Mouse (Mus musculus): ENCODE results near the gene Ttc30a2.
"Not testable (repeated sequence)": the region's sequence is repeated elsewhere in the genome, so short reads cannot be mapped to it uniquely, and the experiment has no call there.

The Ttc30a2 gene

GRCm38 (mm10) chr2:75981440-75982081 lies 3.6 kb upstream of the Ttc30a2 start, which contains the start of gene Ttc30a1:
Gene Ttc30a1 (minus strand): TSS chr2:75981967.
- in situ Hi-C loops (cut with MboI): not testable (repeated sequence)

DNA sequence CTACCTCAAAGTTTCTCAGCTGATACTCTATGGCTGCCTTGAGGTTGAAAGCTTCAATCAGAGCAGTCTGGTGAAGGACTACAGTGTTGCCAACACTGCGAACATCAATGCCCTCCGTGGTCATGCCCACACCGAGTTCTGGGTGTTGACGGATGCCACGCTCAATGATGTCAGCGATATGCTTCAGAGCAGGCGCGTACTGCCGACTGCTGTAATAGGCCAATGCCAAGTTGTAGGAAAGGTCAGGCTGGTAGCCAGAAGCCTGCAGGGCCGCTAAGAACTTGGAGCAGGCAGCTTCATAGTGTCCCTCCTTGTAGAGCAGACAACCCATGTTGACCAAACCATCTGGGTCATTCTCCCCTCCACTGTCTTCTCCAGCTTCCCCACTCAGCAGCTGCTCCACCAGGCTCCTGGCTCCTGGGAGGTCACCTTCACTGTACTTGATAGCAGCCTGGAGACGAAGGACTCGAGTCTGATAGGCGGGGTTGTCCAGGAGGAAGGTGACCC lies 3.0 kb upstream of the Ttc30a2 start:
- in situ Hi-C loops (cut with MboI): not testable (repeated sequence)

DNA sequence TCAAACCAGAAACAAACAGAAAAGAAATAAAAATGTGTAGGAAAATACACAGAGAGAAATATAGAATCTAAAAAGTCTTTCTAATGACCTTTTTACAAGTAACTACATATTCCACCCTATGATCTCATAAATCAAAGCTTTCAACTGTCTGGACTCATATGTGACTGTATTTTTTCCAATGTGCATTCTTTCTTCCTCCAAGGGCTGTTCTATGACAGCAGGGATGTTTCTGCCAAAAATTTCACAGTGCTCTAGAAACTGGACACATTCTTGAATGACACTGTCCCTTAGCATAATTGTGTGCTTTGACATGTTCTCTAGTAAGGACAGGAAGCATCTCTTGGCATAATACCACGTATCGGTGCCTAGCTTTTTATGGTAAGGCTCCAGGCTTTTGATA lies 1.9 kb downstream of the Ttc30a2 start:
- in situ Hi-C loops (cut with MboI): not testable (repeated sequence)

DNA sequence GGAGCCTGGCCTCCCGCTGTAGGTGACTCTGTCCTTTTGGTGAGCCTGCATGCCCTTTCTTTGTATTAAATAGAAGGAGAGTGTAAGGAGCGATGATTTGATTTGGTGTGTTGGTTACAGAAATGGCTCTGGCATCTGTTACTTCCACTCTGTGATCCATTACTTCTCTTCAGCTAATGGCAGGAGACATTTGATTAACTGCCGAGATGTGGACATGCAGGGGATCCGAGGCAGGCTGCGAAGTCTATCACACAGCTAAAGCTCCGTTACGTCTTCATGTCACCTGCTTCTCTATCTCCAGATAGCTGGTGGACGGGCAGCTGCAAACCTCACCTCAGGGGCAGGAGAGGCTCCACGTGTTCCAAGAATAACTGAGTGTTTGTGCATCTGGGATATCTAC lies 3.8 kb downstream of the Ttc30a2 start:
- in situ Hi-C loops (cut with MboI): no loop called here

- in situ Hi-C loops (cut with MboI): no loop called here
Observed at GRCm38 (mm10) chr2:75964972-75965371, 13.0 kb downstream of the Ttc30a2 start.

- in situ Hi-C loops (cut with MboI): no loop called here
Observed at GRCm38 (mm10) chr2:75964512-75964911, 13.5 kb downstream of the Ttc30a2 start.

DNA sequence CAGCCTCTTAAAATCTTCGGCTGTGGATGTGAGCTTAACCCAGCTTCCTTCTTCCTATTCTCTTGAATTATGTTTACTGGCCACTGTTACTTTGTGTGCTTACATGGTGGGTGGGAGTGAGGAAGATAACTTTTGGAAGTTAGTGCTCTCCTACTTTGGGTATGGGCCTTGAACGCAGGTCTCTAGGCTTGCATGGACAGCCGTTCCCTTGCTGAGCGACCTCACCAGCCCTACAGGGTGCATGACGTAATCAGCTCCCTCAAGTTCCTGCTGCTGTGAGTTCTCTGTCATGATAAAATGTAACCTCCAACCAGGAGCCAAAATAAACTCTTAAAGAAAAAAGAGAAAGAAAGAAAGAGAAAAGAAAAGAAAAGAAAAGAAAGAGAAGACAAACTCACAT lies 13.9 kb downstream of the Ttc30a2 start:
- in situ Hi-C loops (cut with MboI): no loop called here

- in situ Hi-C loops (cut with MboI): no loop called here
Observed at GRCm38 (mm10) chr2:75963211-75963840, 14.6 kb downstream of the Ttc30a2 start.

DNA sequence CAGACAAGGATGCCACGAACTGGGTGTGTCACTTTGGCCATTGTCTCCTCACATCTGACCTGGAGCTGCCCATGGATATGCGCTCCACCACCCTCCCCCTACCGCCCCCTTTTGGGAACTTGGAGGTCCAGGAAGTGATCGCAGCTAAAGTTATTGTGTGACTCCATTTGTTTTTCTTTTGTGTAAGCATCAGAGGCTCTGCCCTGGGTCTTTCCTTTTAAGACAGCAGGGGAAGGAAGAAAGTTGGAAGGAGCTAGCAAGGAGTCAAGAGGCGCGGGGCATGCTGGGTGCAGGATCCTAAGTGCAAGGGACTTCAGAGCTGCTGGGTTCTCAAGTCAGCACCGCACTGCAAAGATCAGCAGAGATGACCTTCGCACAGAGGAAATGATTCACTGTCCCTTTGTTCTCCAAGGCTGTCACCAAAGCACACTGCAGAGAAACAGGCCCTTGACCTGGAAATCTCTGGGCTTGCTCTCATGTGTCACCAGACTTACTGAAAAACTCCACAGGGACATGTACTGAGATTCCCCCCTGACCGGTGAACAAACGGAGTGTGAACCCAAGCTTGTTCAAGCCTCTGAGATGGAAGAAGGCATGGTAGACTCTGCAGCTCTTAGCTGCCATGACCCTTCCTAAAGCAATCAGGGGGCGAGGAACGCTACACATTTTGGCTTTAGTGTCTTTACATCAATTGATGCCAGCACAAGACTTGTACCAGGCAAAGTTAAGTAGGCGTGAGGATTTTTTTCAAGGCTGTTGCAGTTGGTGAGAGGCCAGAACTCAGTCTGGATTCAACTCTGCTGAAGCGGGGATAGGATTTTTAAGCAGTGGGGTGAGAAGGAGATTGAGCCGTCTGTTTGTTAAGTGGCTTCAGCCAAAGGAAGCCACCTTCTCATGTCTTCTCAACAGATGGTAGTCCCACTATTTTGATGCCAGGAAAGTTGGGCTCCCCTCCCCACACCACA lies 17.3 kb downstream of the Ttc30a2 start:
- in situ Hi-C loops (cut with MboI): no loop called here

GRCm38 (mm10) chr2:75959850-75960365 lies 18.1 kb downstream of the Ttc30a2 start:
- in situ Hi-C loops (cut with MboI): no loop called here

GRCm38 (mm10) chr2:75959183-75959849 lies 18.7 kb downstream of the Ttc30a2 start:
- in situ Hi-C loops (cut with MboI): no loop called here

GRCm38 (mm10) chr2:75955709-75956108 lies 22.3 kb downstream of the Ttc30a2 start:
- in situ Hi-C loops (cut with MboI): no loop called here

DNA sequence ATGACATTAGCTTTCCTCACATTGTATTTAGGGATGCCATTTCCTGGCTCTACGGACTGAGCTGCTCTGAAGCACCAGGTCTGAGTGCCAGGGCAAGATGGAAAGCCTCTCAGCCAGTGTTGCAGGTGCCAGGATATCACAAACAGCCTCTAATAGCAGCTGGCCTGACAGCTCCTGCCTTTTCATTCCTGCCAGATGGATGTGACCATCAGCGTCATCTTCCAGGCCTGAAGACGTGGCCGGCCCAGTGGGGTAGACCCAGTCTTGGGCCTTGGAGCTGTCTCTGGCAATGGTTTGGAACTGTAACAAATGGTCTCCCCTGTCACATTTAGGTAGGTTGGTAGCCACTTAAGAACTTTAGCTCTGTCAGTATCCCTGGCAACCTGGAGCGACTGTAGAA lies 24.6 kb downstream of the Ttc30a2 start:
- in situ Hi-C loops (cut with MboI): no loop called here

DNA sequence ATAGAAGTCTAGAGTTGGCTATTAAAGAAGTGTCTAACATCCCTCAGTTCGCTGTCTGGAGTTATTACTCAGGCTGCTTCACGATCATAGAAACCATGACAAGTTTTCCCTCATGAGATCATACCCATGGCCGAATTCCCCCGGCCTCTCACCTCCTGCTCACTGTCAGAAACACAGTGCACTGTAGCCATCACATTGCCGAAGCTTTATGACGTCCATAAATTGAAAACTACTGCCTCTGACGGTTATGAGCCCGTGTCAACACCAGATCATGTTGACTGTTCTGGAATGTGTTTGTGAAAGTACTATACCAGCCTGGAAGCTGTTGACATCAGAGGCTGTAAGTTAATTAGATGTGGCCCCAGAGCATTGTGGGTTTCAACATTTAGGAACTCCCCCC lies 27.3 kb downstream of the Ttc30a2 start:
- in situ Hi-C loops (cut with MboI): no loop called here

DNA sequence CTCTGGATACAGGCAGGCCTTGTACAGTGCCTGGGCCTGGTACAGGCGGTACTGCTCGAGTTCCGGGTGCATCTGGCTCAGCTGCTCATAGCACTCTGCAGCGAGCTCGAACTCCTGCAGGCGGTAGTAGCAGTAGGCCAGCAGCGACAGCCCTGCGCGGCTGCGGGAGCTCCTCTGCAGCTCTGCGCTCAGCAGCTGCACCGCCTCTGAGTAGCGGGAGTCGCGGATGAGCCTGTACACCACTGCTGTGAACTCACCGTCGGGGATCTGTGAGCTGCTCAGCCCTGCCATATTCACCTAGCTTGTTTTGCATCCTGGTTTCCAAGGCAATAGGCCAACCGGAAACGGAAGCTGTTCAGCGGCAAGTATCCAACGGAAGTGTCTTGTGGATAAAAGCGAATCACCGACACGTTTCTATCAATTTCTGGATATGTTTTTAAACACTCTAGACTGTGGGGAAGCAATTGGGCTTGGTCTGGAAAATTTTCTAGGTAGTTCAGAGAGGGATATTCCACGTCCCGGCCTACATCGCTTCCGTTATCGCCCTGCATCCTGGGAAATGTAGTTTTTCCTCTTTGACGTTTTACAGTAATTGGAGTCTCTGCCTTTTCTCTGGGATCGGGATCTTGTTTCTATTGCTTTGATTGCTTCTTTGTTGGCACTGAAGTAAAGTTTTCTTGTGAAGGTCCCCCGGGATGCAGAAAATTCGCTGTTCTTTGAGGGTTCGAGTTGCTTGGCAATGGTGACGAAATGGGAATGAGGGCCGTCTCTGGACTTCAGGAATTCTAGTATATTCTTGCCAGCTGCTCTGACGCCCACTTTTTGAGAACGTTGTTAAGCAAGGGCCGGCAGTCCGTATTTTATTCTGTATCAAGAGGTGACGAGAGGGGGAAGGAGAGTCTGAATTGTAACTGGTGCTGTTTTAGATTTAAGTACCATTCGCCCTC lies 39.6 kb downstream of the Ttc30a2 start, which contains the start of gene Ttc30b:
Ttc30b (minus strand) TSS at position 469 of the 947 bp plus-strand sequence.
- in situ Hi-C loops (cut with MboI): no loop called here

DNA sequence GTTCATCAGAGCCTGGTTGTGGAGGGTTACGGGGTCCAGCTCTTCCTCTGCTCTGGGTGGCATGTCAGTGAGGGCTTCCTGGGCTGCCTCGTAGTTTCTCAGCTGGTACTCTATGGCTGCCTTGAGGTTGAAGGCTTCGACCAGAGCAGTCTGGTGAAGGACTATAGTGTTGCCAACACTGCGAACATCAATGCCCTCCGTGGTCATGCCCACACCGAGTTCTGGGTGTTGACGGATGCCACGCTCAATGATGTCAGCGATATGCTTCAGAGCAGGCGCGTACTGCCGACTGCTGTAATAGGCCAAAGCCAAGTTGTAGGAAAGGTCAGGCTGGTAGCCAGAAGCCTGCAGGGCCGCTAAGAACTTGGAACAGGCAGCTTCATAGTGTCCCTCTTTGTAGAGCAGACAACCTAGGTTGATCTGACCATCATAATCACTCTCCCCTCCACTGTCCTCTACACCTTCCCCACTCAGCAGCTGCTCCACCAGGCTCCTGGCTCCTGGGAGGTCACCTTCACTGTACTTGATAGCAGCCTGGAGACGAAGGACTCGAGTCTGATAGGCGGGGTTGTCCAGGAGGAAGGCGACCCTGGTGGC lies 40.4 kb downstream of the Ttc30a2 start:
- in situ Hi-C loops (cut with MboI): not testable (repeated sequence)

DNA sequence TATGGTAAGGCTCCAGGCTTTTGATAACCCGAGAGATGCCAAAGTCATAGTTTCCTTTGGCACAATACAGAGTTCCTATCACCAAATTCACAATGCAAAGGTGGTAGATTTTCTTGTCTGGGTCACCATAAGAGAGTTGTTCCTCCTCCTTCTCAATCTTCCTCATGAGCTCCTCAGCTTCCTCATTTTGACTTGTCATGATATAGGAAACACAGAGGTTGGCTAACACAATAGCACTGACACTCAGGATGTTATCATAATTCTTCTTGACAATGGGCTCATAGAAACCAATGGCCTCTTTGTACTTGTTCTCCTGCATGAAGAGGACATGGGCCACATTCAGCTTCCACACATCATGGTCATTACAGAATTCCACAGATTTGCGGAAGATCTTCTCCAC lies 41.3 kb downstream of the Ttc30a2 start:
- in situ Hi-C loops (cut with MboI): not testable (repeated sequence)

- in situ Hi-C loops (cut with MboI): no loop called here
Observed at GRCm38 (mm10) chr2:75933541-75933940, 44.4 kb downstream of the Ttc30a2 start.

GRCm38 (mm10) chr2:75930941-75931340 lies 47.0 kb downstream of the Ttc30a2 start:
- in situ Hi-C loops (cut with MboI): no loop called here

Measured in mature B cell (primary cell).